Mouse (Mus musculus): Measurements from ENCODE around the gene Tha1. TPM values are rescaled to one million over a fixed set of nuclear protein-coding genes. Genes with fewer than 3 reads are reported as not detected.
A peak's percentile ranks its signal among the peaks of the same experiment; 100 is the strongest.

The Tha1 gene
- polyA plus RNA-seq, 1 experiment from 2014 or later = 4.7 TPM

- H3K4me2 ChIP-seq = no peak overlapping the region
- no peaks in the 10 kb centered on the region for H3K36me3 ChIP-seq
- H3K27ac ChIP-seq (replicated peaks) = no peak overlapping the region
- H3K4me3 ChIP-seq (replicated peaks) = no peak overlapping the region
- H3K4me1 ChIP-seq = peaks cover 20% of the 10 kb centered on the region
- H3K9ac ChIP-seq (replicated peaks) = no peak overlapping the region
- 91% methylated on average over 9 of the region's 9 CpGs for WGBS
- ATAC-seq (ENCODE audit: low FRiP score) = no peak
- H3K27me3 ChIP-seq (replicated peaks) = no peaks in the 10 kb centered on the region; the same call in 1 of the 2 replicates
- H3K9me3 ChIP-seq (replicated peaks) = no peaks in the 10 kb centered on the region
Measured at GRCm38 (mm10) chr11:117880336-117880976, 7.2 kb upstream of the Tha1 start.

GRCm38 (mm10) chr11:117879676-117880075 is 6.4 kb upstream of the Tha1 start:
- Histone ChIP-seq H3K9me3 (replicated peaks) (no peaks in the 10 kb centered on the region), H3K4me3 (replicated peaks) (no peak overlapping the region), H3K4me2 (no peak overlapping the region), H3K9ac (replicated peaks) (no peak overlapping the region), H3K27ac (replicated peaks) (no peak overlapping the region), H3K4me1 (peaks cover 20% of the 10 kb centered on the region), H3K27me3 (replicated peaks) (no peaks in the 10 kb centered on the region; the same call in 1 of the 2 replicates), H3K36me3 (no peaks in the 10 kb centered on the region)
- 87% methylated on average over 6 of the region's 6 CpGs for WGBS
- ATAC-seq (ENCODE audit: low FRiP score) = no peak

GRCm38 (mm10) chr11:117878892-117879291 is 5.6 kb upstream of the Tha1 start:
- no peak overlapping the region for H3K9ac ChIP-seq (replicated peaks)
- no peak for ATAC-seq (ENCODE audit: low FRiP score)
- peak overlapping the region; percentile 64 for H3K27ac ChIP-seq (replicated peaks)
- peaks cover 20% of the 10 kb centered on the region for H3K4me1 ChIP-seq
- H3K36me3 ChIP-seq = no peaks in the 10 kb centered on the region
- H3K4me2 ChIP-seq = peak overlapping the region; percentile 46; the same call in 1 of the 2 replicates
- WGBS = 20% methylated on average over 8 of the region's 8 CpGs
- no peaks in the 10 kb centered on the region for H3K27me3 ChIP-seq (replicated peaks)
- H3K9me3 ChIP-seq (replicated peaks) = no peaks in the 10 kb centered on the region
- no peak overlapping the region for H3K4me3 ChIP-seq (replicated peaks)

- Histone ChIP-seq H3K4me1 (peaks cover 22% of the 10 kb centered on the region), H3K27ac (replicated peaks) (peak overlapping the region; percentile 64), H3K4me3 (replicated peaks) (peak overlapping the region; percentile 14; the same call in 1 of the 2 replicates), H3K4me2 (peak overlapping the region; percentile 46), H3K27me3 (replicated peaks) (no peaks in the 10 kb centered on the region), H3K36me3 (no peaks in the 10 kb centered on the region), H3K9me3 (replicated peaks) (no peaks in the 10 kb centered on the region), H3K9ac (replicated peaks) (no peak overlapping the region; the same call in 1 of the 2 replicates)
- peak; percentile 73 for ATAC-seq (ENCODE audit: low FRiP score)
- 15% methylated on average over 13 of the region's 13 CpGs for whole genome bisulfite sequencing
Measured at GRCm38 (mm10) chr11:117877917-117878745, 4.8 kb upstream of the Tha1 start.

GRCm38 (mm10) chr11:117875681-117876080 is 2.4 kb upstream of the Tha1 start:
- no peak overlapping the region for H3K27ac ChIP-seq (replicated peaks)
- no peak overlapping the region for H3K4me2 ChIP-seq
- no peak overlapping the region for H3K4me3 ChIP-seq (replicated peaks)
- peaks cover 38% of the 10 kb centered on the region for H3K4me1 ChIP-seq
- H3K9ac ChIP-seq (replicated peaks) = no peak overlapping the region
- no peaks in the 10 kb centered on the region for H3K27me3 ChIP-seq (replicated peaks)
- WGBS = 28% methylated on average over 6 of the region's 6 CpGs
- no peaks in the 10 kb centered on the region for H3K36me3 ChIP-seq
- no peaks in the 10 kb centered on the region for H3K9me3 ChIP-seq (replicated peaks)
- no peak for ATAC-seq (ENCODE audit: low FRiP score)

- 59% methylated on average over 4 of the region's 4 CpGs for WGBS
Measured at GRCm38 (mm10) chr11:117874419-117874818, 1.1 kb upstream of the Tha1 start.

GRCm38 (mm10) chr11:117871911-117872584 is 1.2 kb downstream of the Tha1 start:
- H3K36me3 ChIP-seq = no peaks in the 10 kb centered on the region
- H3K9ac ChIP-seq (replicated peaks) = no peak overlapping the region
- H3K9me3 ChIP-seq (replicated peaks) = no peaks in the 10 kb centered on the region
- no peak for ATAC-seq (ENCODE audit: low FRiP score)
- peak overlapping the region; percentile 67; the same call in 1 of the 2 replicates for H3K4me3 ChIP-seq (replicated peaks)
- no peaks in the 10 kb centered on the region; the same call in 1 of the 2 replicates for H3K27me3 ChIP-seq (replicated peaks)
- peak overlapping the region; percentile 98 for H3K4me2 ChIP-seq
- H3K4me1 ChIP-seq = peaks cover 26% of the 10 kb centered on the region
- WGBS = 56% methylated on average over 12 of the region's 12 CpGs
- H3K27ac ChIP-seq (replicated peaks) = no peak overlapping the region

More at GRCm38 (mm10) chr11:117874419-117874818, 1.1 kb upstream of the Tha1 start:
- no peaks in the 10 kb centered on the region; the same call in 1 of the 2 replicates for H3K27me3 ChIP-seq (replicated peaks)
- no peak overlapping the region for H3K4me2 ChIP-seq
- no peaks in the 10 kb centered on the region for H3K9me3 ChIP-seq (replicated peaks)
- H3K27ac ChIP-seq (replicated peaks) = no peak overlapping the region
- no peaks in the 10 kb centered on the region for H3K36me3 ChIP-seq
- H3K9ac ChIP-seq (replicated peaks) = no peak overlapping the region
- peaks cover 42% of the 10 kb centered on the region for H3K4me1 ChIP-seq
- ATAC-seq (ENCODE audit: low FRiP score) = no peak
- H3K4me3 ChIP-seq (replicated peaks) = no peak overlapping the region

GRCm38 (mm10) chr11:117871376-117871775 is 1.9 kb downstream of the Tha1 start:
- H3K27me3 ChIP-seq (replicated peaks) = no peaks in the 10 kb centered on the region; the same call in 1 of the 2 replicates
- ATAC-seq (ENCODE audit: low FRiP score) = no peak
- peaks cover 30% of the 10 kb centered on the region for H3K4me1 ChIP-seq
- H3K4me3 ChIP-seq (replicated peaks) = no peak overlapping the region
- WGBS = 76% methylated on average over 5 of the region's 5 CpGs
- no peak overlapping the region for H3K4me2 ChIP-seq
- no peak overlapping the region for H3K27ac ChIP-seq (replicated peaks)
- H3K9me3 ChIP-seq (replicated peaks) = no peaks in the 10 kb centered on the region
- H3K9ac ChIP-seq (replicated peaks) = no peak overlapping the region
- no peaks in the 10 kb centered on the region for H3K36me3 ChIP-seq

GRCm38 (mm10) chr11:117870688-117871365 is 2.5 kb downstream of the Tha1 start:
- Histone ChIP-seq H3K36me3 (no peaks in the 10 kb centered on the region), H3K4me3 (replicated peaks) (no peak overlapping the region), H3K9ac (replicated peaks) (0 out of 2 replicates have a peak overlapping the region, but pooled peaks have one; percentile 20), H3K9me3 (replicated peaks) (no peaks in the 10 kb centered on the region), H3K27me3 (replicated peaks) (no peaks in the 10 kb centered on the region; the same call in 1 of the 2 replicates), H3K27ac (replicated peaks) (no peak overlapping the region), H3K4me2 (no peak overlapping the region; the same call in 1 of the 2 replicates), H3K4me1 (peaks cover 35% of the 10 kb centered on the region)
- 37% methylated on average over 12 of the region's 12 CpGs for WGBS
- 0 out of 2 replicates have a peak, but pooled peaks have one; percentile 17 for ATAC-seq (ENCODE audit: low FRiP score)

- no peak for ATAC-seq (ENCODE audit: low FRiP score)
- Histone ChIP-seq H3K4me3 (replicated peaks) (no peak overlapping the region), H3K9ac (replicated peaks) (no peak overlapping the region; the same call in 1 of the 2 replicates), H3K27me3 (replicated peaks) (peaks cover 13% of the 10 kb centered on the region), H3K9me3 (replicated peaks) (no peaks in the 10 kb centered on the region), H3K4me1 (peaks cover 18% of the 10 kb centered on the region), H3K27ac (replicated peaks) (peak overlapping the region; percentile 13; the same call in 1 of the 2 replicates), H3K36me3 (no peaks in the 10 kb centered on the region), H3K4me2 (no peak overlapping the region)
- 7% methylated on average over 6 of the region's 6 CpGs for WGBS
Measured at GRCm38 (mm10) chr11:117865988-117866387, 7.3 kb downstream of the Tha1 start.

GRCm38 (mm10) chr11:117864805-117865204 is 8.5 kb downstream of the Tha1 start:
- Histone ChIP-seq H3K9ac (replicated peaks) (no peak overlapping the region), H3K27ac (replicated peaks) (no peak overlapping the region), H3K27me3 (replicated peaks) (peaks cover 25% of the 10 kb centered on the region), H3K9me3 (replicated peaks) (no peaks in the 10 kb centered on the region), H3K4me2 (no peak overlapping the region), H3K4me3 (replicated peaks) (no peak overlapping the region), H3K4me1 (peaks cover 25% of the 10 kb centered on the region), H3K36me3 (no peaks in the 10 kb centered on the region)
- no peak for ATAC-seq (ENCODE audit: low FRiP score)
- 62% methylated on average over 2 of the region's 2 CpGs for WGBS

Data from neural tube, embryonic 15.5 days (tissue).